Mouse (Mus musculus) erythroid progenitor cell, adult 5-6 weeks (primary cell): ENCODE data around the gene Rnf181. TPM values are rescaled to one million over a fixed set of nuclear protein-coding genes. Genes with fewer than 3 reads are reported as not detected.

Source experiments
- ATAC-seq: replicated peaks from 2 replicates; pipeline ENCODE4 v1.8.0; 2016; ENCODE audit warnings: moderate number of reproducible peaks, mild to moderate bottlenecking, moderate TSS enrichment, inconsistent platforms; ENCODE audit not compliant: poor library complexity, low FRiP score, severe bottlenecking
- total RNA-seq, 2 experiments: library from RNA; stranded (forward) in 1 of 2; stranded (reverse) in 1 of 2; fragments of 150-400 nt in 1 of 2; fragments of 186-747, 209-891 nt in 1 of 2; gene quantifications; 2 replicates each; pipeline versions ENCODE4 v1.2.3 to v1.2.4; 2015 to 2017; ENCODE audit warnings: low replicate concordance in 2 of 2

Gene Rnf181
- total RNA-seq (2015; ENCODE audit: low replicate concordance), result 68.5 and 96.0 TPM in 2 replicates
- 56.4 and 69.8 TPM in 2 replicates for total RNA-seq (2017; ENCODE audit: low replicate concordance)

DNA sequence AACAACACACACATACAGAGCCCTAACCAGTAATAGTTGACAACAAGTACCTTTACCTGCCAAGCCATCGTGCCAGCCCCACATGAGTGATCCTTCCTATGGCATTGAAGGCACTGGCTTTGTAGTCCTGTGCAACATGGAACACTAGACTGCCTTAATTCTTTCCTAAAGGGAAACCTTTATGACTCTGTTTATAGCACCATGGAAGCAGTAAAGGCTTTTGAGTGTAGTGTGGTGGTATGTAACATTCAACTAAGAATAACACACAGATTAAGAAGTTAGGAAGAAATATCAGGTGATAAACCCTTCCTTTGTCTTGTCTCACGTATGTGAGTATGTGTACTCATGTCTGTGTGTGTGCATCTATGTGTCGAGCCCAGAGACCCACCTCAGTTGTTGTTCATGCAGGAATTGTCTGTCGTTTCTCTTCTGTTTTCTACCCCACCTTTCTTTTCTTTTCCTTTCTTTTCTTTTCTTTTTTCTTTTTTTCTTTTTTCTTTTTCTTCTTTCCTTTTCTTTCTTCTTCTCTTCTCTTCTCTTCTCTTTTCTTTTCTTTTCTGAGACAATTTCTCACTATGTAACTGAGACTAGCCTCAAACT is at the start of gene Rnf181:
Rnf181 (minus strand) TSS at position 113 of the 600 bp plus-strand sequence.
- ATAC-seq, result no peak

DNA sequence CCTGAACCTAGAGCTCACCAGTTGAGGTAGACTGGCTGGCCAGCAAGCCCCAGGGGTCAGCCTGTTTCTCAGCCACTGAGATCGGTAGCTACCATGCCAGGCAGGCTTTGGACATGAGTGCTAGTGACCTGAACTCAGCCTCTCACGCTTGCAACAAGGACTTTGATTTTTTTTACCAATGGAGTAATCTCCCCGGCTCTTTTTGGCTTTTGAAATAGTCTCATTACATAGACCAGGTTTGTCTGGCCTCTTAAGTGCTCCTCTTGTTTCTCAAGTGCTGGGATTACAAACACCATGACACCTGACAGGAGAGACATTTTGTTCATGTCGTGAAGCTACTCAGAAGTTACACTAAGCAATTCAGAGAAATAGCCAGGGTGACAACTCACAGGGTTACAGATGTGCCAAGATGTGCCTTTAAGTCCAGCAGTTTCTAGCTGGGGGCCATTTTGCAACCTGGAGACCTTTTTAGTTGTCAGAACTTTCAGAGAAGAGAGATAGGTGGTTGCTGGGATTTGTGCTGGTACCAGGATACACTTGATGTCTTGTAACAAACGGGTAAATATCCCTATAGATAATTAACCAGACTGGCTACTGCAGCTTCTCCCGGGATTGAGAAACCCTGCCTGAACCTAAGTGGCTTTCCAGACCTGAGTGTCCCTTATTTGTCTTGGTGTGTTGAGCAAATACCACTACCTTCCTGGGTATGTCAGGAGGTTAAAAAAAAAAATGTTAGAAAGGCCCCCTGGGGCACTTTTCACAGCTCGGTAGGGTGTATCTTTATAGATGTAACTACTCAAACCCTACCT is 49.4 kb upstream of the Rnf181 start:
- ATAC-seq, result no peak

DNA sequence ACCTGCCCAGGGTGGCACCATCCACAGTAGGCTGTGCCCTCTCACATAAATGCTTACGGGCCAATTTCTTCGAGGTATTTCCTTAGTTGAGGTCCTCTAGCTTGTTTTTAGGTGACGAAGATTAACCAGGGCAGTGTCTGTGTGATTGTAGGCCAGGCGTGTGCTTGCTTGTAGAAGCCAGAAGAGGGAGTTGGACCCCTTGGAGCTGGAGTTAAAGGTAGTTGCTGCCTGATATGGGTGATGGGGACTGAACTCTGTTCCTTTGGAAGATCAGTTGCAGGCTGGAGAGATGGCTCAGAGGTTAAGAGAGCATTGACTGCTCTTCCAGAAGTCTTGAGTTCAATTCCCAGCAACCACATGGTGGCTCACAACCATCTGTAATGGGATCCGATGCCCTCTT is 48.4 kb upstream of the Rnf181 start:
- no peak for ATAC-seq

DNA sequence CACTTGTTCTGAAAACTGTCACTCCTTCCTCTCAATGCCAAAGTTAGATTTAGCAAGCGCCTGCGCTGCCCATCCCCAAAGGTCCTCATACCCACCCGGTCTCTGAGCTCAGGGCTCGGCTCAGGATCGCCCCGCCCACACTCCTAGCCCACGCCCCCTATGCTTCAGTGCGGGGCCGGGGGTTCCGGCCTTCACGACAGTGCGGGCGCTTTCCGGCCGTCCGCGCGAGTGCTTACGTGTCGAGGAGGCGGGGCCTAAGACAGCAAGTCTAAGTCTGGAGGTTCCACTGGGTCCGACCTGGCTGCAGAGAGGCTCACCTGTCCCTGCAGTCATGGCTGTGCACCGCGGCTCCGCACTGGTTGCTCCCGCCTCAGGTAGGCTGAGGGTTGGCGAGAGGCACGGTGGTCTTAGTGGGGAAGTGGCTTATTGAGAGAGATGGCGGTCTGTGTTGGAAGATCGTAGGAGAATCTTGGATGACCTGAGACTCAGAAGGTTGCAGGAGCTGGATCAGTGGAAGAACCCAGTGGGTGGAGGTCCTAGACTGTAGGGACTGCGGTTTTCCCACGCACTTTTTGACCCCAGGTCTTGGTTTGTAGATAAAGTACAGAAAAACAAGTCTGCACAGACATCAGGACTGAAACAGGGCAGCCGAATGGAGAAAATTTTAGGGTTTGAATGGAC is 47.5 kb upstream of the Rnf181 start, which contains the start of gene Ggcx:
Ggcx (plus strand) TSS at position 233 of the 681 bp plus-strand sequence.
- ATAC-seq, result peak; percentile 95

DNA sequence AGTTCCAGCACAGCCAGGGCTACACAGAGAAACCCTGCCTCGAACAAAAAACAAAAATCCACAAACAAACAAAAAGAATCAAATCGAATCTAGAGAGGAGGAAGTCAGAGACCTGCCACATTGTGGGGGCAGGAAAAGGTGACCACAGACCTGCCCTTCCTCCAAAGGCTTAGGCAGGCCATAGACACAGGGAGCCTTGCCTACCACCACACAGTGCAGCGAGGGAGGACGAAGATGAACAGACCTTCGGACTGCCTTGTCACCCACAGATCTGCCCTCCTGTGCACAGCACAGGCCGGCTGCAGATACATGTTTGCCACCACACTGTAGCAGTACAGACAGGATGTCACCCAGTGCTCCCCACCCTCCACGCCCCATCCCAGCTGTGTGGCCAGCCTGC is 43.8 kb upstream of the Rnf181 start:
- no peak for ATAC-seq

DNA sequence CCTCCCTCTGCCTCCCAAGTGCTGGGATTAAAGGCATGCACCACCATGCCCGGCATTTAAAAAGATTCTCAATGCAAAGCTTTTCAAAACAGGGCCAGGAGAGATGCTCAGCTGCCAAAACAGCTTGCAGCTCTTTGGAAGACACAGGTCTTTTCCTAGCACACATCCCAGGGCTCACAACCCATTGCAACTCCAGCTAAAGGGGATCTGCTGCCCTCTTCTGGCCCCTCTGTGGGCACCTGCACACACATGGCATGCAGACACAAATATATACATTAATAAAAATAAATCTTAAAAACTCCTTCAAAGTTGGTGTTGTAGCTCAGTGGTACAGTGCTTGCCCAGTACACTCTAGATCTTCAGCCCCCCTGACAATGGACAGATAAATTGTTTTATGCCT is 43.2 kb upstream of the Rnf181 start:
- no peak for ATAC-seq

DNA sequence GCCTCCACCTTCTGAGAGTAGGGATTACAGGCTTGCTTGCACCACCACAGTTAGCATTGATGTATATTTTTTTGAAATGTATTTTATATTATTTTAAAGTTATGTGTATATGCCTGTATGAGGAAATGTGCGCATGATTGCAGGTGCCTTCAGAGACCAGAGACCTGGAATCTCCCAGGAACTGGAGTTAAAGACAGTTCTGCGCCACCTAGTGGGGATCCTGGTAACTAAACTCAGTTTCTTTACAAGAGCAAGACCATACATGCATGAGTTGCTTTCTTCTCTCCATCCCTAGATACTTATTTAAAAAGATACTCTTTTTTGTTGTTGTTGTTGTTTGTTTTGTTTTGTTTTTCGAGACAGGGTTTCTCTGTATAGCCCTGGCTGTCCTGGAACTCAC is 42.8 kb upstream of the Rnf181 start:
- 0 out of 2 replicates have a peak, but pooled peaks have one; percentile 46 for ATAC-seq

DNA sequence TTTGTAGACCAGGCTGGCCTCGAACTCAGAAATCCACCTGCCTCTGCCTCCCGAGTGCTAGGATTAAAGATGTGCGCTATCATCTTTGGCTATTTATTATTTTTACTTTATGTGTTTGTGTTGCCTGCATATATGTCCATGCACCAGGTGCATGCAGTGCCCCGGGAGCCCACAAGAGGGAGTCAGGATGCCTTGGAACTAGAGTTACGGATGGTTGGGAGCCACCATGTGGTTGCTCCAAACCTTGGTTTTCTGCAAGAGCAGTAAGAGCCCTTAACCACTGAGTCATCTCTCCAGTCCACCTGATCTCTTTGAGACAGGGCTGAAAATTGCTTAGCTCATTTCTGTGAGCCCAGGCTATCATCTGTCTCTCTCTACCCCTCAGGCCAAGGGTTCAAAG is 40.4 kb upstream of the Rnf181 start:
- ATAC-seq, result peak; percentile 93

DNA sequence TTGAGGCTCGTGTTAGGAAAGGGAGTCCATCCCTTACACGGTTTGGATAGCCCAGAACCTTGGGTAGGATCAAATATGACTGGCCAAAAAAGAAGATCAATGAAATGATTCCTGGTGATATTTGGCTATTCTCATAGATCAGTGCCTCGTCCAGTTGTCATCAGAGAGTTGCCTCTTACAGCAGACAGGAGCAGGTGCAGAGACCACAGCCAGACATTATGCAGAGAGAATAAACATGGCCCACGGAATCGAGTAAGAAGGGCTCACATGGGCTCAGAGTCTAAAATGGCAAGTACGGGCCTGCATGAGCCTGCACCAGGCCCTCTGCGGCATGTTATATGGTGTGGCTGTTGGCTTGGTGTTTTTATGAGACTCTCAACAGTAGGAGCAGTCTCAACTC is 38.6 kb upstream of the Rnf181 start:
- no peak for ATAC-seq

DNA sequence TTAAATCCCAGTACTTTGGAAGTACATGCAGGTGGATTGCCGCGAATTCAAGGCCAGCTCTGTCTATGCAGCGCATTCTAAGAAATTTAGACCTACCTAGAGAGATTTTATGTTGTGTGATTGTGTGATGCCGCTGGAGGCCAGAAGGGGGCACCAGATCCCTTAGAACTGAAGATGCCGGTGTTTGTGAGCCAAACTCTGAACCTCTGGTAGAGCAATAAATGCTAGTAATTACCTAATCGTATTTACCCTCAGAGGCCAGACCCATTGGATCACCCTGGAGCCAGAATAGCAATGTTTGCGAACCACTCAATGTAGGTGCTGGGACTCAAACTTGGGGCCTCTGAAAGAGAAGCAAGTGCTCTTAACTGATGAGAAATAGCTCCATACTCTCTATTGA is 35.1 kb upstream of the Rnf181 start:
- peak; percentile 90 for ATAC-seq

- no peak for ATAC-seq
These were observed 33.2 kb upstream of the Rnf181 start for GRCm38 (mm10) chr6:72399967-72400366.

- ATAC-seq, result no peak
These were observed 30.1 kb upstream of the Rnf181 start for GRCm38 (mm10) chr6:72396837-72397251.

DNA sequence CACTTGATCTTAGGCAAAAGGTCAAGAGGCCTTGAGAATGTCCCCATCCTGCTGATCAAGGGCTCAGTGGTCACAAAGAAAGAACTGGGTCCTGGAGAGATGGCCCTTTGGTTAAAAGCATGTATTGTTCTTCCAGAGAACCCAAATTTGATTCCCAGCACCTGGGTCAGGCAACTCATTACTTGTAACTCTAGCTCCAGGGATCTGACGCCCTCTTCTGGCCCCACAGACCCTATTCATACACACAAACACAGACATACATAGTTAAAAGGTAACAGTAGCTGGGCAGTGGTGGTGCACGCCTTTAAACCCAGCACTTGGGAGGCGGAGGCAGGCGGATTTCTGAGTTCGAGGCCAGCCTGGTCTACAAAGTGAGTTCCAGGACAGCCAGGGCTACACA is 25.6 kb upstream of the Rnf181 start:
- no peak for ATAC-seq

DNA sequence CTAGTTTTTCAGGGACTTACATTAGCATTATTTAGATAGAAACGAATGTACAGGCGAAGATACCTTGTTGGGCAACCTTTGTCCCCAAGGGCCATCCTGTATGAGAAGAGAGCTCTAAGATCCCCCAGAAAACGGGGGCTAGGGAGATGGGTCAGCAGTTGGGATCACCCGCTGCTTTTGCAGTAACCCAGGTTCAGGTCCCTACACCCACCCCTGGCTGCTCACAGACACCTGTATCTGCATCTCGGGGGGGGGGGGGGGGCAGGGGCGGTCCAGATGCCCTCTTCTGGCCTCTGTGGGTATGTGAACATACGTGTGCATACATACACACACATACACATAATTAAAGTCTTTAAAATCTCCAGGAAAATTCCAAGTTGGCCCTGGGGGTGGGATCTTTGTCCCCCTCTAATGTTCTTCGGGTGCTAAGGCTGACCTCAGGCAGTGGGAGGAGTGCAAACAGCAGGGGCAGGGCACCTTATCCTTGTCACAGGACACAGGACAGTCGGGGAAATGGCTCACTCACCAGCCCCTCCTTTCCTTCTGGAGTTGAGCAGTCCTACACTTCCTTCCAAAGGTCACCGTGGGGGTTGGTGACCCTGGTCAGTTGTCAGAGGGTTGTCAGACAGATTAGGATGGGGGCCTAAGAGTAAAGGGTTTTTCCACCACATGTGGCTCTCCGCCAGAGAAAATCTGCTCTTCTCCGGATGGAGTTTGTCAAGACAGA is 24.2 kb upstream of the Rnf181 start:
- peak; percentile 62 for ATAC-seq

DNA sequence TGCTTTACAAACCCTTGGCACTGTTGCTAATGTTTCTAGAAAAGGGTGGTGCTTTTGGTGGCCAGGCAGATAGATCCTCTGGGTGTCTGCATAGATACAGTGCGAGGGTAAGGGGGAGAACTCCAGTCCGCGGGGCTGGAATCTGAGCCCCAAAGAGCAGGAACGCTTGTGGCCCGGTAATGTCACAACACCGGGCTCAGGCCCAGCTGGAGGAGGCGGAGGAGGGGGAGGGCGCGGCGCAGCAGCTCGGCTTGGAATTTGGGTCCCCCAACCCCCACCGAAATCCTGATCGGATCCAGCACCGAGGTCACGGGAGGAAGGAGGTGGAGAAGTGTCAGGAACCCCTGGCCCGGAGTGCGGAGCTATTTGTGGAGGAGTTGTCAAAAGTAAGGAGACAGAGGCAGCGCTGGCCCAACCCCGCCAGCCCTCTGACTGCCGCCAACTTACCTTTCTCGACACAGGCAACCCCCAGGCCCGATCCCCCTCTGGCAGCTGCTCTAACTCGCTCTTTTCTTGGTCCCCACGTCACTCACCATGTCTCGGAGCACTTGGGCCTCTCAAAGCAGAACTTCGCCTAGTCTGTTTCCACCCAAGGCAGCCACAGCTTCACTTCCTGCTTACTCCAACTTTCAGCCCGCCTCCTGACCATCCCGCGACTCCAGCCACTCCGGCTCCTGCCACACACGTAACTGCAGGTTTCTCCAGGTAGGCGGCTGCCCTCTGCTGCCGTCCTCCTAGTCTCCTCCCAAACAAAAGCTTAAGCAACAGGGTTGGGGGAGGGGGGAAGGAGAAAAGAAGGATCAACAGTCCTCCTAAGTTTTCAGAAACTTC is 23.4 kb upstream of the Rnf181 start, which contains the start of gene Vamp8:
Vamp8 (minus strand) TSS at position 763 of the 831 bp plus-strand sequence.
- peak; percentile 61 for ATAC-seq

- peak; percentile 82 for ATAC-seq
These were observed 22.8 kb upstream of the Rnf181 start for GRCm38 (mm10) chr6:72389471-72389940.

GRCm38 (mm10) chr6:72388791-72389329 is 22.1 kb upstream of the Rnf181 start:
- no peak for ATAC-seq

- no peak for ATAC-seq
These were observed 21.5 kb upstream of the Rnf181 start for GRCm38 (mm10) chr6:72388266-72388665.

- ATAC-seq, result no peak
These were observed 21.1 kb upstream of the Rnf181 start for GRCm38 (mm10) chr6:72387816-72388215.
